Mouse (Mus musculus) heart, adult 9 months (tissue): Measurements from ENCODE around the gene Cfap36.

ENCODE experiments used
- DNase-seq, 2 experiments: peaks; one replicate each; pipeline ENCODE4 v3.0.0; 2022; ENCODE audit warnings: low spot score in 2 of 2

The Cfap36 gene

DNA sequence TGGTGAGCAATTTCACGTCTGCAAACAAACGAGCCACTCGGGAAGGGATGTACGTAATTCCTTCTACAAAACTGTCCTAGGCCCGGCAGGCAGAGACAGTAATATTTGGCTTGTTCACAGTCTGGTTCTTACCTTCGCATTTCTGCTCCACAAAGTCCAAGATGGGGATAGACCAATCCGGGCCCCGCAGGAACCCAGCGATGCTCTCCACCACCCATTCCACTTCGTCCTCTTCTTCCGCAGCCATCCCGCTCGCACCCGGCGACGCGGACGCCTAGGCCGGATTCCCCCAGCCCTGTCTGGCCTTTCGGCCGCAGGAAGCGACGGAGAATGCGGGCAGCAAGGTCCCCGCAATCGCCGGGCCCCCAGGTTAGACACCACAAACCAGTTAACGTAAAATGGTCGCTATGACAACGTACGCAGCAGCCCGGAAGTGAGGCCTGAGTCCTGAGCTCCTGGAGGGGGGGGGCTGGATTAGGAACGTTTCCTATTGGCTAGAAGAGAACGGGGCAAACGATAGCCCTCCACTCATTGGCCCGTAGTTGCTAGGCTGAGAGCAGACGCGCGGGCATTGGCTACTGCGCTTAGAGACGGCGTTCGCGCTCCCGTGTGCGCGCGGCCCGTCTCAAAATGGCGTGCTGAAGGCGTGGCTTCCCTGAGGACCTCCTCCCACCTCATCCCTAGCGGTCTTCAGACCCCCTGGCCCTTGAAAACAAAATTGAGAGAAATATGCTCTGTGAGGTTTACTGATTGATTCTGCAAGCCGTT is at the start of gene Cfap36:
Gene Cfap36 (minus strand): TSS at position 527 of the 768 bp plus-strand sequence.
- DNase-seq = peak; percentile 93 to 96

- no peak for DNase-seq
Observed at GRCm38 (mm10) chr11:29287305-29287704, 40.1 kb upstream of the Cfap36 start.

GRCm38 (mm10) chr11:29286040-29286439 is 38.8 kb upstream of the Cfap36 start:
- DNase-seq = no peak

DNA sequence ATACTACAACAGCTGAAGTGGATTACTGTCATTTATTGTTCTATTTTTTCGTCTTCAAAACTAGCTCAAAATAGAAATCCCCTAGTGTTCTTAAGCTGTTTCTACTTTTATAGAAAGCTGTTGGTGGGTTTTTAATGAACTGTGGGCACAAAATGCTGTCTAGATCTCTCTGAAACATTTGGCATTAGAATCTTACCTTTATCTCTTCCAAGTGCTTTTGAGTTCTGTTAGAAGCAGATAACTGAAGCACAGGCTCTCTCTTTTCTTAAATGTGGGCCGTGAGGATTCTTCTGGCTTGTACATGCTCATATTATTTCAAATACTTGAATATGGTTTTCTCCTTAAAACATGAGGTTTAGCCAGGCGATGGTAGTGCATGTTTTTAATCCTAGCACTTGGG is 27.5 kb upstream of the Cfap36 start:
- no peak for DNase-seq

DNA sequence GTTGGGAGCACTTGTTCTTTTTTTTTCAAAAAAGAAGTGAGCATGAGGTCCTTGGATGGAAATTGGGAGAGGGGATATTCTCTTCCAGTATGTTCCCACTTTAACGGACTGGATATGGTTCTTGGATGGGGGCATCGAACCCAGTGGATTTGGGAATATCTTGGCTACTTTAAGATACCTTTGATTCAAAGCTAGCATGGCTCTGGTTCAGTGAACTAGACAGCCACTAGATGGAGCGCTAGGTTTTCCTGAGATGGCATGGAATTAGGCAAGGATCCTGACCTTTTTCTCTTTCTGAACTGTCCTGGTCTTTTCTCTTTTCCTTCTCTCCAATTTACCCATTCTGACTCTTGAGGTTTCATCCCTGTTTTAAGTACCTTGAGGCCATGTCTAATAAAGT is 20.6 kb upstream of the Cfap36 start:
- peak in 1 of 2 experiments; percentile 15 for DNase-seq

DNA sequence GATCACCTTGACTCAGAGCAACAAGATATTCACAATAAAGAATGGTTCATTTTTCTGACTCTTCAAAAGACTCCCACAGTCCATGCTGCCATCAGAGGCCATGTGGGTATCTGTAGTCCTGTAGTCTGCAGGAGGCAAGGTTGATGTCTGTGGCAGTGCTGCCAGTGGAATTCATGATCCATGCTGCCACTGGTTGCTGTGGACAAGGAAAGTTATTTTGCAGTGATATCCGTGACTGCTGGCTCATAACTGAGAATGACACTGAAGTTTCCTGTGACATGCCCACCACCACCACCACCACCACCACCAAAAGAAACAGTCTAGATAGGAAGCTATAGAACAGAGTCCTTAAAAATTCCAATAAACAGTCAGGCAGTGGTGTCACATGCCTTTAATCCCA is 7.4 kb upstream of the Cfap36 start:
- no peak for DNase-seq

DNA sequence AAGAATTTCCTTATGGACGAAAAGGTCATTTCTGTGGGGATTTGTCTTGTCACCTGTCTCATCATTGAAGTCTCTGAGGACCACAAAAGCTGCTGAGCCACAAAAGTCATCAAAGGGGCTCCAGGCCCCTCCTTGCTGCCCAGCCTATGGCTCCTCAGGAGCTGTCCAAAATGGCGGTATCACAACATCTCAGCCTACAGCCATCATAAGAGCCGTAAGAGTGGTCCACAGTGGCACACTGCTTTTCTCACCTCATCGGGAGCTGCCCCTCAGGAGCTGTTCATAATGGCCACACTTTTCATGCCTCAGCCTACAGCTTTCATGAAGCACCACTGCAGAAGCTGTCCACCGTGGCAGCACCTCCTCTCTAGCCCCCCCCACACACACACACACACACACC is 1.2 kb upstream of the Cfap36 start:
- DNase-seq = no peak

- DNase-seq = no peak
Observed at GRCm38 (mm10) chr11:29247725-29248124, 516 bp upstream of the Cfap36 start.

DNA sequence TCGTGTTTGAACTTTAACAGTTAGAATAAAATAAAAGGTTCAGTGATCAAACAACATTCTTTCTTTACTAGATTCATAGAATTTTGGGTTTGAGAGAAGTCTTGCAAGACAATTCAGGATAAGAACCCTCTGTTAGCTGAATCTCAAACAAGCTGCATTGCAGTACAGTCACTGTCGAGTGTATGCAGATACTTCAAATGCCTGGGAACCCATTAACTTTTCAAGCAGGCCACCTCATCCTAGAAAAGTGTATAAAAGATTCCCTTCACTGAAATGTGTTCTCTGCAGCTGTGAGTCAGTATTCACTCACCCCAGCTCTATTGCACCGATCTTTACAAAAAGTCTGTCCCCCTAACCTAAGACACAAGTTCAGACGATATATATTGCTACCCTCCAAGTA is 1.2 kb downstream of the Cfap36 start:
- no peak for DNase-seq

GRCm38 (mm10) chr11:29241961-29242360 is 5.2 kb downstream of the Cfap36 start:
- no peak for DNase-seq

GRCm38 (mm10) chr11:29239353-29239752 is 7.9 kb downstream of the Cfap36 start:
- DNase-seq = no peak

GRCm38 (mm10) chr11:29238551-29238950 is 8.7 kb downstream of the Cfap36 start:
- DNase-seq = no peak

- no peak for DNase-seq
Observed at GRCm38 (mm10) chr11:29238047-29238446, 9.2 kb downstream of the Cfap36 start.

DNA sequence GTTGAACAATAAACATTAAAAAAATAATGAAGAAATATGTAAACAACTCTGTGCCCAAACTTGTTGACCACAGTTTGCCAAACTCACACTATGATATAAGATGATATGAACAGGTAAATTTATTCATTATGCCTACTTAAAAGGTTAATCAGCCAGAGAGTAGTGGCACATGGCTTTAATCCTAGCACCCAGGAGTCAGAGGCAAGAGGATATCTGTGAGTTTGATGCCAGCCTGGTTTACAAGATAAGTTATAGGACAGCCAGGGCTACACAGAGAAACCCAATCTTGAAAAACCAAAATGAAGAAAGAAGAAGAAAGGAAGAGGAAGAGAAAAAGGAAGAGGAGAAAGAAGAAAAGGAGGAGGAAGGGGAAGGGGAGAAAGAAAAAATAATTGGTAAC is 9.8 kb downstream of the Cfap36 start:
- no peak for DNase-seq

DNA sequence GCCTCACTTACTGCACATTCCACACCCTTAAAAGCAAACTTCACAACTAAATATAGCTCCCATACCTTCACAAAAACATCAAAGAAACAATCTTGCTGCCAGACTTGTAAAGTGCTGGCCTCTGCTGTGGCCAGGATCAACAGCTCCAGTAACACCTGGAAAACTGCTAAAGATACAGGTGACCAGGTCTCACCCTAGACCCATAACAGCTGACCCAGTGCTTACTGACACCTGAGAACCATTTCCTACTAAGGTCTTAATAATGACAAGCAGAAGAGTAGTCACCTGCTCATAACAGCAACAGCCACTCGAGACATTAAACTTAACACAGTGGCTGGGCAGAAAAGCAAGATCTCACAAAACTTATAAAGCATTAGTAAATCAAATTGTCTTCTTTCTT is 13.6 kb downstream of the Cfap36 start:
- DNase-seq = no peak

- DNase-seq = no peak
Observed at GRCm38 (mm10) chr11:29228957-29229356, 18.3 kb downstream of the Cfap36 start.

DNA sequence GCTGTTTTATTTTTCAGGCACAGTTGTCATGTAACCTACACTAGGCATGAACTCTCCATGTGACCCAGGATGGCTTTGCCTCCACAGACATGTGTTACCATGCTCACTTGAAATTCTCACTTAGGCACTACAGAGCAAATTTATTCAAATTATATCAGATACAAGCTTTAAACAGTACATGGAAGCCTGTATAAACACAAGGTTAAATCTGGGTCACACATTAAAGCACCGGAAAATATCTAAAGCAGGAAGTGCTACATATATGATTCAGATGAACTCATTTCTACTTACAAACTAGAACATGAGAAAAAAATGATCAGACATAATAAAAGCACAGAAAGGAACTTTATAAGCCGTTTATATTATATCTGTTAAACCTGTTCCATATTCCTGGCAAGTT is 22.5 kb downstream of the Cfap36 start:
- no peak for DNase-seq

DNA sequence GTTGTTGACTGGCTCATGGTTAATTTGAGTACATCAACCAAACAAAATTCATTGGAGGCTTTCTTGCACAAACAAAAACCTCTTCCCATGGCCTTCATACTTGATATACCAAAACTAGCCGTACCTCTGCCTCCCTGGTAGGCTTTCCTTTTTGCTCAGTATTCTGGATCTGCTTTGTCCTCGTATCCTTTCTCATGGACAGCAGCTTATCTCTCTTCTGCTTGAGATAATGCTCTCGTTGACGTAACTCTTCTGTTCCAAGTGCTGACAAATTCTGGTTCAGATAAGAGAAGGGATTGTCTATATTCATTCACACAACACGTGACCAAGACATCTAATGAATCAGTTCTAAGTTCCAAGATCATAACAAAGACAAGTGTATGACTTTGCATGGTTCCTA is 24.9 kb downstream of the Cfap36 start:
- DNase-seq = no peak

- no peak for DNase-seq
Observed at GRCm38 (mm10) chr11:29219055-29219454, 28.2 kb downstream of the Cfap36 start.

- DNase-seq = no peak
Observed at GRCm38 (mm10) chr11:29216196-29216595, 31.0 kb downstream of the Cfap36 start.

- no peak for DNase-seq
Observed at GRCm38 (mm10) chr11:29209774-29210173, 37.4 kb downstream of the Cfap36 start.

GRCm38 (mm10) chr11:29203653-29204052 is 43.6 kb downstream of the Cfap36 start:
- DNase-seq = no peak

- DNase-seq = no peak
Observed at GRCm38 (mm10) chr11:29188981-29189380, 58.2 kb downstream of the Cfap36 start.

DNA sequence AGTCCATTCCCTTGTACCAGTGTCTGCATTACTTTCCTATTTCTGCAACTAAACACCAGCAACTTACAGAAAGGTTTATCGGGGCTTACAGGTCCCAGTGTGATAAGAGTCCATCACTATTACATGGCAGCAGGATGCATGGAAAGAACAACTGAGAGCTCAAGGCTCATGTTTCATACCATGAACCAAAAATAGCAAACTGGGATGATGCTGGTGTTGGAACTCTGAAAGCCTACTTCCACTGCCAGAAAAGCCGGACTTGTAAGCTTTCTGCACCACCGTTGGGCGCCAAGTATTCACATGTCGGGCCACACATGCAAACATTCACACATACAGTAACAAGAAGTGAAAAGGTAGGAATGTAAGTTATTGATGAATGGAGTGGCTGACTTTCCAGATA is 65.5 kb downstream of the Cfap36 start:
- peak in 1 of 2 experiments; percentile 18 for DNase-seq
